Mouse (Mus musculus) forelimb bud, embryonic 11.5 days (tissue): ENCODE data around the gene Klhl26.

Experiments
- DNase-seq: peaks from one replicate; pipeline ENCODE4 v3.0.0-alpha.2; 2012; ENCODE audit warnings: low read depth, low spot score

Gene Klhl26

GRCm38 (mm10) chr8:70414310-70414946 is 62.3 kb downstream of the Klhl26 start:
- no peak for DNase-seq

- DNase-seq = no peak
Measured at GRCm38 (mm10) chr8:70410281-70410680, 66.5 kb downstream of the Klhl26 start.

- no peak for DNase-seq
Measured at GRCm38 (mm10) chr8:70409455-70409871, 67.3 kb downstream of the Klhl26 start.

- DNase-seq = no peak
Measured at GRCm38 (mm10) chr8:70409019-70409418, 67.7 kb downstream of the Klhl26 start.

- DNase-seq = no peak
Measured at GRCm38 (mm10) chr8:70408301-70408700, 68.5 kb downstream of the Klhl26 start.

GRCm38 (mm10) chr8:70406427-70407069 is 70.2 kb downstream of the Klhl26 start:
- no peak for DNase-seq

GRCm38 (mm10) chr8:70405189-70405588 is 71.6 kb downstream of the Klhl26 start:
- DNase-seq = no peak

GRCm38 (mm10) chr8:70404212-70404611 is 72.6 kb downstream of the Klhl26 start:
- no peak for DNase-seq
